Mouse (Mus musculus): ENCODE data around the gene Agpat4. TPM values are rescaled to one million over a fixed set of nuclear protein-coding genes. Genes with fewer than 3 reads are reported as not detected.
A peak's percentile ranks its signal among the peaks of the same experiment; 100 is the strongest.

Gene Agpat4
- polyA plus RNA-seq (2015; fragmentation: Nextera tagmentation; extraction: Ambion mirVana), result 39.9 and 43.9 TPM in 2 replicates

DNA sequence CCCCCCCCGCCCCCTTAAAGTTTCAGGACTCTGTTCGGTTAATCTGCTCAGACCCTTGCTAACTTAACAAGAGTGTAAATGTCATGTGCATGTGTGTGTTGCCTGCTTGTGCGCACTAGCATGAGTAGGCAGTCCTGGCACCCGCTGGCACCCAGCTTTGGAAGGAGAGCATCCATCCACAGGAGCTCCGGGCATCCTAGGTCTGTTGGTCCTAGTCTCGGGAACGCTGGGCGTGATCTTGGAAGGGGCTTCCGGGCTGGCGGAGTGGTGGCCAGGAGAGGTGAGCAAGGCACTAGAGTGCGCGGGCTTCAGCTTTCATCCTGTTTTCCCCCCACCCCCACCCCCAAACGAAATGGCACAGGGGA lies at the start of gene Agpat4:
TSS of gene Agpat4 (plus strand) at position 144 of the 365 bp plus-strand sequence.
- Histone ChIP-seq H3K4me2 (peak within 1 kb of the TSS; percentile 85), H3K9me3 (no peaks in the 10 kb centered on the region), H3K27me3 (no peaks in the 10 kb centered on the region), H3K4me3 (peak within 1 kb of the TSS; percentile 65), H3K4me1 (peaks cover 21% of the 10 kb centered on the region), H3K27ac (peak within 1 kb of the TSS; percentile 96), H3K36me3 (no peaks in the 10 kb centered on the region), H3K9ac (peak within 1 kb of the TSS; percentile 78)
- WGBS, result under 1% methylated on average over 13 of the region's 13 CpGs
- peak; percentile 57 for ATAC-seq (ENCODE audit: insufficient number of reproducible peaks, insufficient read depth, low FRiP score, low TSS enrichment, low read depth)

DNA sequence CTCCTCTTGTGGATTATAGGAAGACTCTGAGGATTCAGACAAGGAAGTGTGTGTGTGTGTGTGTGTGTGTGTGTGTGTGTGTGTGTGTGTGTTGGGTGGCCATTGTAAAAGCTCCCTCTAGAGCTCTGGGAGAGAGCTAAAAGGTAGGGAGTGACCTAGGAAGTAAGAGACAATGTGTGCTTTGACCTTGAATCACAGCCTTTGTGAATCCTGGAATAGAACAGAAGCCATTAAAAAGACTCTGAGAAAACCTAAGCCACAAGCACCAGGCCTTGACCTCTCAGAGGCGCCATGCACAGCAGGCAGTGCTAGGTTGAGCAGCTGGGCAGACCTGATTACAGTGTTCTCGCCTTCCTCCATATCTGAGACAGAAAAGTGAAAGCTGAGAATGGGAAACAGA lies 41.7 kb upstream of the Agpat4 start:
- H3K27me3 ChIP-seq, result no peaks in the 10 kb centered on the region
- no peak for ATAC-seq (ENCODE audit: insufficient number of reproducible peaks, insufficient read depth, low FRiP score, low TSS enrichment, low read depth)
- H3K4me1 ChIP-seq, result peaks cover 6% of the 10 kb centered on the region; the same call in 1 of the 2 replicates
- WGBS, result 70% methylated on average over 2 of the region's 2 CpGs
- H3K4me2 ChIP-seq, result no peak overlapping the region
- no peak overlapping the region for H3K4me3 ChIP-seq
- no peak overlapping the region for H3K9ac ChIP-seq
- no peaks in the 10 kb centered on the region for H3K9me3 ChIP-seq
- H3K27ac ChIP-seq, result no peak overlapping the region
- H3K36me3 ChIP-seq, result no peaks in the 10 kb centered on the region

DNA sequence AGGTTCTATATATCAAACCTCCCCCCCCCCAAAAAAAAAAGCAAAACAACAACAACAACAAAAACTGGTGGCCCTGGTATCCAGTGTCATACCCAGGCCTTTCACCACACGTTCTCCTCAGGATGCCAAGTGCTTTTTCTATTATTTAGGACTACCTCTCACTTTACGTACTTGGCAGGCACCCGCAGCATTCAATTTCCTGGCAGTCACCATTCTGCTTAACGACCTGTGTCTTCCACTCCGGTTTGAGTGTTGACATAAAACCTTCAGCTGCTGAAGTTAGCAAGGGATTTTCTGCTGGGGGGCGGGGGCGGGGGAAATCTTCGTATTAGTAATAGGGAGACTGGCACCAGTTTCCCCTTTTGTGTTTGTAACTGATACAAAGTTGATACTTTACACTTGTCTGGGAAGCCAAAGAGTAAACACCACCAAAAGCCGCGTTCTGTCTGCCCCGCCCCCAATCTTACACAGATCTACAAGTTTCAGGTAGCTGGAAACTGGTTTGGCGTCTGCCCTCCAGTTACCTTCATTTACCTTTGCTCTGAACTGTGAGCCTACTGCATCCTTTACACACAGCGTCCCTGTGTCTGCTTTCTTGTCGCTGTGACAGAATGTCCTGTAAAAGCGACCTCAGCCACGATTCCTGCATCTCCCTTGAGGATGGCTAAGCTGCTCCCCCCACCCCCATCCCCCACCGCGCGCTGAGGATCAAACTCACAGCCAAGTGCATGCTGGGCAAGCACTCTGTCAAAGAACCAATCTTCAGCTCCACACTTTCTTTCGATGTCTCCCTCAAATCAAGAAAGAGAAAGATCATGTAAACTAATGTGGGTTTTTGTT lies 37.6 kb upstream of the Agpat4 start:
- peaks cover 6% of the 10 kb centered on the region; the same call in 1 of the 2 replicates for H3K4me1 ChIP-seq
- H3K36me3 ChIP-seq, result no peaks in the 10 kb centered on the region
- no peak overlapping the region for H3K4me3 ChIP-seq
- no peak for ATAC-seq (ENCODE audit: insufficient number of reproducible peaks, insufficient read depth, low FRiP score, low TSS enrichment, low read depth)
- peak overlapping the region; percentile 18; the same call in 1 of the 2 replicates for H3K4me2 ChIP-seq
- H3K27me3 ChIP-seq, result no peaks in the 10 kb centered on the region
- H3K9ac ChIP-seq, result no peak overlapping the region
- no peak overlapping the region for H3K27ac ChIP-seq
- 41% methylated on average over 20 of the region's 20 CpGs for WGBS
- no peaks in the 10 kb centered on the region for H3K9me3 ChIP-seq

DNA sequence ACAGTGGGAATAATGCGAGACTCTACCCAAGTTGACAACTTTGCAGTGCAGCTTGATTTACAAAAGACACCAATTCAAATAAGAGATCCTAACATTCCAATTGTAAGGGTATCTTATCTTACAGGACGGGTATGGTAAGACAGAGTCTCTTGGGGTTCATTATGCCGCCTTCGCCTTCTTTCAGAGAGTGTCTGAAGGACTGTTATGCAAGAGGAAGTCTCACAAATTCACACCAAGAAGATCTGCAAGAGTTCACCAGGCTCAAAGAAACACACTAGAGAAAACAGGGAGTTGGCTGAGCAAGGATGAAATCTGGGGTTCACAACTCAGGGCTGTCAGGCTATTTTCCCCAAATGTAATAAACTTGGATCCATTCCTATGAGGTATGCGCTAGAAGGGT lies 36.3 kb upstream of the Agpat4 start:
- 90% methylated on average over 5 of the region's 5 CpGs for WGBS

DNA sequence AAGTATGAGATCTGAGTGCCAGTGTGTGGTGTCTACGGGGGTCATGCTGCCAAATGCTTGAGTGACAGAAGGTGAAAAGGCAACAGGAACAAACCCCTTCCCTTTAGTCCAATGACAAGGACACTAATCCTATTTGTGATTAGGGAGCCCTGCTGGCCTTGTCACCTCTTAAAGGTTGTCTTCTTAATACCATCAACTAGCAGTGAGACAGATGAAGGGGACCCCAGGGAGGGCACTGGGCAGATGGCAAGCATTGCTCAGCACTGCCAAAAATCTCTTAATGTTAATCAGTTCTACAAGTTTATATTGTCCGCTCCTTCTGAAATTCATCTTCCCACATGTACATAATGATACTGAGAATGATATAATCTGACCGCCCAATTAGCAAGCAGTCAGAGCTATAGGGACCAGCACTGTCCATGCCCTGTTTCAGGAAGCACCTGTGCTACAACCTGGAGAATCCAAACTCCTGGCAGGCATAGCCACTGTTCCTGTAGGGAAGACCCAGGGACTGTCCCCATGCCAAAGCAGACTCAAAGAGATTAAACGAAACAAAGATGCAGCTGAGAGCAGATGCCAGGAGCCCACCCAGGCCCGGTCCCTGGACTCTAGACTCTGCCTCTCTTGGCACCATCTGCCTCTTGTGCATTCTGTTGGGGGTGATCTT lies 28.1 kb upstream of the Agpat4 start:
- no peaks in the 10 kb centered on the region for H3K4me1 ChIP-seq
- no peaks in the 10 kb centered on the region for H3K9me3 ChIP-seq
- no peaks in the 10 kb centered on the region for H3K36me3 ChIP-seq
- no peak overlapping the region for H3K4me3 ChIP-seq
- no peak for ATAC-seq (ENCODE audit: insufficient number of reproducible peaks, insufficient read depth, low FRiP score, low TSS enrichment, low read depth)
- 72% methylated on average over 5 of the region's 5 CpGs for WGBS
- no peaks in the 10 kb centered on the region for H3K27me3 ChIP-seq
- H3K27ac ChIP-seq, result no peak overlapping the region
- no peak overlapping the region for H3K9ac ChIP-seq
- no peak overlapping the region for H3K4me2 ChIP-seq

More for the DNA sequence above, 36.3 kb upstream of the Agpat4 start:
- no peak overlapping the region for H3K27ac ChIP-seq
- peaks cover 6% of the 10 kb centered on the region; the same call in 1 of the 2 replicates for H3K4me1 ChIP-seq
- H3K9me3 ChIP-seq, result no peaks in the 10 kb centered on the region
- no peak for ATAC-seq (ENCODE audit: insufficient number of reproducible peaks, insufficient read depth, low FRiP score, low TSS enrichment, low read depth)
- no peak overlapping the region for H3K4me2 ChIP-seq
- no peaks in the 10 kb centered on the region for H3K36me3 ChIP-seq
- no peak overlapping the region for H3K9ac ChIP-seq
- no peaks in the 10 kb centered on the region for H3K27me3 ChIP-seq
- no peak overlapping the region for H3K4me3 ChIP-seq

DNA sequence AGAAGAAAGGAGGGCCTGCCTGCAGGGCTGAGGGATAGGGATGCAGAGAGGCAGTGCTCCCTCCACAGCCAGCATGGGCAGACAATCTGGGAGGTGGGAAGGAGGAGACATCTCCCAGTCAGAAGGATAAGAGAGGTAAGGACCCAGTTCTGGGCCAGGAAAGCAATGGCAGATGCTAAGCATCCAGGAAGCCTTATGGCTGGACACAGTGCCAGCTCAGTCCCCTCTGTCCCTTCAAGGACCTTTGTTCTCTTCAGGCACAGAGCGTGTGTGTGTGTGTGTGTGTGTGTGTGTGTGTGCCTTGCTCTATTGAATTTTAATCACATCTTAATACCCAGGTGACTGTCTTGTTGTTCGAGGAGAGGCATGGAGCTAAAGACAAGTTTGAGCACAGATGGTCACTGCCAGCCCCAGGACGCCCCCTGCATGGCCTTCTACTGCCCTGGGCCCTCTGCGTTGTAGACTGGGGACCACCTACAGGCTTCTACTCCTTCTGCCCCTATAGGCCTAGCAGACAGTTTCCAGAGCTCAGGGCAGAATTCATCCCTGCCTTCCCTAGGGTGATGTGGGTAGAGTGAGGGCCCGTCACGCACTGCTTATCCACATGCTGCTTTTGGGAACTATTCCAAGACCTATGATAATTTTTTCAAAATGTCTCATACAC lies 25.5 kb upstream of the Agpat4 start:
- WGBS, result 78% methylated on average over 6 of the region's 6 CpGs
- ATAC-seq (ENCODE audit: insufficient number of reproducible peaks, insufficient read depth, low FRiP score, low TSS enrichment, low read depth), result no peak
- Histone ChIP-seq H3K4me2 (no peak overlapping the region), H3K4me3 (no peak overlapping the region), H3K4me1 (no peaks in the 10 kb centered on the region), H3K36me3 (no peaks in the 10 kb centered on the region), H3K9ac (no peak overlapping the region), H3K9me3 (no peaks in the 10 kb centered on the region), H3K27me3 (no peaks in the 10 kb centered on the region), H3K27ac (no peak overlapping the region)

DNA sequence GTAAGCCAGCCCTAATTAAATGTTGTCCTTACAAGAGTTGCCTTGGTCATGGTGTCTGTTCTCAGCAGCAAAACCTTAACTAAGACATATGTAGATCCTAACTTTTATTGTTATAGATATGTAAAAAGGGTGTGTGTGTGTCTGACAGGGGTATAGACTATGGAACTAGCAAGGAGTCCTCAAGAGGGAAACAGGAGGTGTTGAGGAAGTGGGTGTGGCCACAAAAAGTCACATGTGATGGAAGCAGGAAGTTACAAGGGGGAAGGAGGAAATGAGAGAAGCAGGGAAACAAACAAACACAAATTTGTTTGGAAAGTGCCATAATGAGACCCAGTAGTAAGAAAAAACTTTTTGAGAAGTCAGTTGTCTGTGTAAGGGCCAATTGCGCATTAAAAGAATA lies 24.5 kb upstream of the Agpat4 start:
- H3K4me2 ChIP-seq, result no peak overlapping the region
- H3K27ac ChIP-seq, result no peak overlapping the region
- H3K9me3 ChIP-seq, result no peaks in the 10 kb centered on the region
- H3K36me3 ChIP-seq, result no peaks in the 10 kb centered on the region
- 88% methylated on average over 1 of the region's 1 CpGs for WGBS
- no peak overlapping the region for H3K9ac ChIP-seq
- H3K4me1 ChIP-seq, result no peaks in the 10 kb centered on the region
- H3K4me3 ChIP-seq, result no peak overlapping the region
- ATAC-seq (ENCODE audit: insufficient number of reproducible peaks, insufficient read depth, low FRiP score, low TSS enrichment, low read depth), result no peak
- H3K27me3 ChIP-seq, result no peaks in the 10 kb centered on the region

DNA sequence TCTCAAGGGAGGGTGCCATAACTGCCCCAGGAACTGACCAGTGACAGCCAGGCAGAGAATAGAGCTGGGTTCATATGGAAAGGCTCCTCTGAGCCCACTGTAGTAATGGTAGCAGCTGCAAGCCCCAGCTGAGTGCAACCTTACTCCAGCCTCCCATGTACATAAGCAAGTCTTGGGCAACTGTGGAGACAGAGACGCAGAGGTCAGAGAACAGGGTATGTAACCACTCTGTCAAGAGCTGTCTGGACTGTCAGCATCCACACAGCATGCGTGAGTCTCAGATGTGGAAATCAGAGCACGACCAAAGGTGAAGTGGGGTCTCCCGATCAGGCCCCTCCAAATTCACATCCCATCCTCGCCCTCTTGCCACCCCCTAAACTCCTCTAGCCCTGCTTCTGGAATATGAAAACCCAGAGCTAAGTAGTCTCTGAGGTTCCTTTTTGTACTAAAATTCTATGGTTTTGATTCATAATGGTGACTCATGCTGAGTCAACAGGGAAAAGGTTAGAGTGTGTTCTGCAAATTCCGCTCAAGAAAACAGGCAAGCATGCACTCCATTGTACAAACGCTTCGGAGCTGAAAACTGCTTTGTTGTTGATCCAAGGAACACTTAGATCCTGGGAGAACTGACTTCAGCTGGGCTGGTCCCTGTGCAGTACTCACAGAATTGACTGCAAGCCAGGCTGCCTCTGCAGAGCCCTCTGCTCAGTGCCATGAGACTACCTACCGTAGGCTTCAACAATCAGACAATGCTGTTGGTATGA lies 23.5 kb upstream of the Agpat4 start:
- H3K9ac ChIP-seq, result no peak overlapping the region
- 83% methylated on average over 9 of the region's 9 CpGs for WGBS
- no peak overlapping the region for H3K4me2 ChIP-seq
- H3K27ac ChIP-seq, result no peak overlapping the region
- H3K36me3 ChIP-seq, result no peaks in the 10 kb centered on the region
- H3K4me1 ChIP-seq, result no peaks in the 10 kb centered on the region
- ATAC-seq (ENCODE audit: insufficient number of reproducible peaks, insufficient read depth, low FRiP score, low TSS enrichment, low read depth), result no peak
- no peaks in the 10 kb centered on the region for H3K9me3 ChIP-seq
- H3K4me3 ChIP-seq, result no peak overlapping the region
- H3K27me3 ChIP-seq, result no peaks in the 10 kb centered on the region

DNA sequence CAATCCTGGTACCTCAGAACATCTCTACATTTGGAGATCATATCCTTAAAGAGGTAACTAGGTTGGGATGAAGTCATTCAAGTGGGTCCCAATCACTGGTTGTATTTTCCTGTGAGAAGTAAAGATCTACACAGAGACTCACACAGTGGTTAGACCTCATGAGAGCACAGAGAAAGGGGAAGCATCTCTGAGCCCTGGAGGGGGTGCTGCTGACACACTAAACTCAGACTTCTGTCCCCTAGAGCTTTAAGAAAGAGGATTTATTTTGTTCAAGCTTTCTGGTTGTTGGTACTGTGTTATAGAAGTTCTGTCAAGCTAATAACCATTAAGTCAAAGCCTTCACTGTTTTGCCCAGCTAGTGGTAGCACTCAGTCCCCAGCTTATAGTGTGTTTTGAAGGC lies 19.1 kb upstream of the Agpat4 start:
- Histone ChIP-seq H3K9me3 (no peaks in the 10 kb centered on the region), H3K27ac (no peak overlapping the region), H3K4me2 (no peak overlapping the region), H3K4me3 (no peak overlapping the region), H3K9ac (no peak overlapping the region), H3K27me3 (no peaks in the 10 kb centered on the region), H3K4me1 (no peaks in the 10 kb centered on the region), H3K36me3 (no peaks in the 10 kb centered on the region)
- ATAC-seq (ENCODE audit: insufficient number of reproducible peaks, insufficient read depth, low FRiP score, low TSS enrichment, low read depth), result no peak

DNA sequence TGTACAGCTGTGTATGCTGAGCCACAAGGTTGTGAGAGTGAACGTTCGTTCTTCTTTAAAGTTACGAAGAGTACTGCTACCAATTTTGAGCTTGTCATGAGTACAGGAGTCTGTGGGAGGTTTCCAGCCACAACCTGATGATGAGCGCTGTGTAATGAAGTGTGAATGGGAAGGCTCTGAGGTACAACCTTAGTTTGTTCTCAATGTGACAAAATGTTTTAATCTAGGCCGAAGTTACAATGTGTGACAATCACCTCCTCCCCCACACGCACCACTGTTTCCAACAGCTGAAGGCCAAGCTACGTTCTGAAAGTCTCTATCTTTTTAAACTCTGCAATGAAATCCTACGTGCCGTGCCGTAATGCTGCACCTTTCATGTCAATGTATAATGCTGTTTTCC lies 16.2 kb upstream of the Agpat4 start:
- Histone ChIP-seq H3K9ac (no peak overlapping the region), H3K36me3 (no peaks in the 10 kb centered on the region), H3K27me3 (no peaks in the 10 kb centered on the region), H3K4me1 (no peaks in the 10 kb centered on the region), H3K4me3 (no peak overlapping the region), H3K4me2 (no peak overlapping the region), H3K27ac (no peak overlapping the region), H3K9me3 (no peaks in the 10 kb centered on the region)
- WGBS, result 96% methylated on average over 10 of the region's 10 CpGs
- ATAC-seq (ENCODE audit: insufficient number of reproducible peaks, insufficient read depth, low FRiP score, low TSS enrichment, low read depth), result no peak

DNA sequence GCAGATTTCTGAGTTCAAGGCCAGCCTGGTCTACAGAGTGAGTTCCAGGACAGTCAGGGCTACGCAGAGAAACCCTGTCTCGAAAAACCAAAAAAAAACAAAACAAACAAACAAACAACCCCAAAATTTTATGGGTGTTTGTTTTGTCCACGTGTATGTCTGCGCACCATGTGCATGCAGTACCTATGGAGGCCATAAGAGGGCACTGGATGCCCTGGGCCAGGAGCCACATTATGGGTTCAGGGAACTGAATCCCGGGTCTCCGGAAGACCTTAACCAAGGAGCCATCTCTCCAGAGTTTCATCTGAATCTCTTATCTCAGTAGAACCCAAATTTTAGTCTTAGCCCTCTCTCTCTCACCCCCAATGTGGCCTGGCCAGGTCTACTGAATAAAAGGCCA lies 14.7 kb upstream of the Agpat4 start:
- WGBS, result 86% methylated on average over 6 of the region's 6 CpGs
- ATAC-seq (ENCODE audit: insufficient number of reproducible peaks, insufficient read depth, low FRiP score, low TSS enrichment, low read depth), result no peak
- no peak overlapping the region for H3K9ac ChIP-seq
- H3K27ac ChIP-seq, result no peak overlapping the region
- no peak overlapping the region for H3K4me3 ChIP-seq
- H3K27me3 ChIP-seq, result no peaks in the 10 kb centered on the region
- no peaks in the 10 kb centered on the region for H3K36me3 ChIP-seq
- H3K9me3 ChIP-seq, result no peaks in the 10 kb centered on the region
- H3K4me1 ChIP-seq, result no peaks in the 10 kb centered on the region
- H3K4me2 ChIP-seq, result no peak overlapping the region
